Mouse (Mus musculus) C2C12 (cell line): ENCODE results near the gene Dnaaf3. TPM values are rescaled to one million over a fixed set of nuclear protein-coding genes. Genes with fewer than 3 reads are reported as not detected.

Source experiments
- H3K27me3 ChIP-seq: one replicate; pipeline ENCODE4 v1.6.1; 2011; ENCODE audit not compliant: control insufficient read depth, insufficient read depth, insufficient read length
- H3K36me3 ChIP-seq: one replicate; pipeline ENCODE4 v1.6.1; 2011; ENCODE audit not compliant: control insufficient read depth, insufficient read depth
- H3K4me3 ChIP-seq: one replicate; pipeline ENCODE4 v1.5.1; 2011; ENCODE audit warnings: mild to moderate bottlenecking, control low read depth; ENCODE audit not compliant: poor library complexity, insufficient read depth, severe bottlenecking
- H3K79me2 ChIP-seq: one replicate; pipeline ENCODE4 v1.6.1; 2011; ENCODE audit not compliant: control insufficient read depth, insufficient read depth
- H3K79me3 ChIP-seq: one replicate; pipeline ENCODE4 v1.6.1; 2011; ENCODE audit warnings: low read depth, control low read depth
- H3ac ChIP-seq: one replicate; pipeline ENCODE3; 2011; ENCODE audit warnings: low read depth; ENCODE audit not compliant: control insufficient read depth, insufficient read length
- CEBPB ChIP-seq: IDR thresholded peaks from one replicate; pipeline ENCODE4 v1.6.1; 2011; ENCODE audit warnings: low read depth, mild to moderate bottlenecking, control low read depth, moderate library complexity
- CTCF ChIP-seq: IDR thresholded peaks from one replicate; pipeline ENCODE4 v1.5.1; 2011; ENCODE audit not compliant: control insufficient read depth, insufficient read depth, insufficient read length
- FOSL1 ChIP-seq: IDR thresholded peaks from one replicate; pipeline ENCODE4 v1.8.0; 2011; ENCODE audit warnings: mild to moderate bottlenecking, low read length; ENCODE audit not compliant: poor library complexity, insufficient read depth, severe bottlenecking
- MAX ChIP-seq: IDR thresholded peaks from one replicate; pipeline ENCODE4 v1.6.1; 2011; ENCODE audit warnings: mild to moderate bottlenecking, control low read depth
- MYOD1 ChIP-seq: IDR thresholded peaks from one replicate; pipeline ENCODE4 v1.6.1; 2011; ENCODE audit warnings: low read depth; ENCODE audit not compliant: control insufficient read depth, insufficient read length
- MYOG ChIP-seq: IDR thresholded peaks from one replicate; pipeline ENCODE4 v1.6.1; 2011; ENCODE audit not compliant: control insufficient read depth, insufficient read length; ENCODE audit errors: extremely low read depth
- USF1 ChIP-seq: IDR thresholded peaks from one replicate; pipeline ENCODE4 v1.6.1; 2011; ENCODE audit warnings: low read depth, mild to moderate bottlenecking, control low read depth, moderate library complexity
- polyA plus RNA-seq: library from polyadenylated mRNA; unstranded; fragments of >200 nt; fragmentation: generic; extraction: Trizol; gene quantifications from one replicate; pipeline ENCODE4 v1.2.1, GENCODE M21; 2012; ENCODE audit warnings: missing spikeins

Gene Dnaaf3
- polyA plus RNA-seq, 1 experiment = 1.4 TPM

DNA sequence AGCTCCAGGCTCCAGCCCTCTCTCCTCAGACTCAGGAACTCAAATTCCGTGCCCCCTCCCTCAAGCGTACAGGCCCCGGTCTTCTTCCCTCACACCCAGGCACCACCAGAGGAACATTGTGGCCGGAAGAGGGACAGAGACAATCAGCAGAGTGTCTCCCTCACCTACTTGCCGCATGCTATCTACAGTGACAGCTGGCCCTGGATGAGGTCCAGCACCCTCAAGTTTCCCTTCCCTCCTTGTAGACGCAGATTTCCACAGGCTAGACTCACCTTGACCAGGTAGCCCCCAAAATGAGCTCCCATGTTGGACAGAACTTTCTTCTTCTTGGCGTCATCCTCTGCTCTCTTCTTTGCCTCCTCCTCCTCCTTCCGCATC, 23.5 kb downstream of the Dnaaf3 start:
- no peaks in the 10 kb centered on the region for H3K79me2 ChIP-seq
- H3K4me3 ChIP-seq = no peak overlapping the region
- no peak overlapping the region for H3ac ChIP-seq
- H3K36me3 ChIP-seq = no peaks in the 10 kb centered on the region
- H3K79me3 ChIP-seq = no peaks in the 10 kb centered on the region
- no peaks in the 10 kb centered on the region for H3K27me3 ChIP-seq
- TF ChIP-seq USF1 (no peak), FOSL1 (no peak), CTCF (no peak), MYOD1 (no peak), CEBPB (no peak), MYOG (no peak), MAX (no peak)

DNA sequence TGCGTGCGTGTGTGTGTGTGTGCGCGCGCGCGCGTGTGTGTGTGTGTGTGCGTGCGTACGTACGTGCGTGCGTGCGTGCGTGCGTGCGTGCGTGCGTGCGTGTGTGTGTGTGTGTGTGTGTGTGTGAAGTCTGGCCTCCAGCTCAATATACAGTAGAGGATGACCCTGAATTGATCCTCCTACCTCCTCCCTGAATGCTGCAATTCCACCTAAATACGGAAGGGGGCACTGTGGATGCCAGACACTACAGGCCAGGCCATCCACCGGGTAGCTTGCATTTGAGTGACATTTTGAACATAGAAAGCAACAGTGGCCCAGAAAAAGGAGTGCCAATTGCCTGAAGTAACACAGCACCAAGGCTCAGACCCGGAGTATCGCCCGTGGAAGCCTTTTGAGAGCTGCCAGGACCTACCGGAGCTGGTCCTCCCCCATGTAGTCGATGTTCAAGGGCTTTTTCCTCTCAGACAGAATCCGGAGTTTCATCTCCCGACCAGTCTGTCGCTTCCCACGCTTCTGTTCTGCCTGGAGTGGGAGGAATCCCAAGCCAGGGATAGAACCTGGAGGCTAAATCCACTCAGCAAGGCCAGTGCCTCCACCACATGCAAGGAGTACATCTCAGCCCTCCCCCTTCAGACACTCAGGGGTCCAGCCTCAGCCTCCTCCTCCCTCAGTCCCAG, 24.1 kb downstream of the Dnaaf3 start:
- H3K4me3 ChIP-seq = no peak overlapping the region
- H3ac ChIP-seq = no peak overlapping the region
- H3K27me3 ChIP-seq = no peaks in the 10 kb centered on the region
- no peaks in the 10 kb centered on the region for H3K79me3 ChIP-seq
- TF ChIP-seq USF1 (no peak), FOSL1 (no peak), CEBPB (no peak), CTCF (no peak)
- no peaks in the 10 kb centered on the region for H3K36me3 ChIP-seq
- H3K79me2 ChIP-seq = no peaks in the 10 kb centered on the region

DNA sequence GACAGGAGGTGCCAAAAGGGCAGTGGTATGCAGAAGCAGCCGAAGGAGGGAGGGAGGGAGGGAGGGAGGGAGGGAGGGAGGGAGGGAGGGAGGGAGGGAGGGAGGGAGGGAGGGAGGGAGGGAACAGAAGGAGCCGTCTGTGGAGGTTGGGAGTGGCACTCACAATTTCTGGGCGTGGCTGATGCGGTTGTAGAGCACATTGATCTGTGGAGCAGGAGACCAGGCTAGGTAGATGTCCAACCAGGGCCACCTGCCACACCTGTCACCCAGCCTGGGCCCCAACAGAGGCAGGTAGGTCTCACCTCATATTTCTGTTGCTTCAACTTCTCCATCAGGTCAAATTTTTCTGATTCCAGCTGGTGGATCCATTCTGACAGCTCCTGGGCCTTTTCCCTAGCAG, 25.0 kb downstream of the Dnaaf3 start:
- Histone ChIP-seq H3K36me3 (no peaks in the 10 kb centered on the region), H3K4me3 (no peak overlapping the region), H3K79me2 (no peaks in the 10 kb centered on the region), H3K79me3 (no peaks in the 10 kb centered on the region), H3K27me3 (no peaks in the 10 kb centered on the region), H3ac (no peak overlapping the region)
- TF ChIP-seq MYOG = no peak
- TF ChIP-seq MYOD1 = no peak
- no peak for TF ChIP-seq CEBPB

DNA sequence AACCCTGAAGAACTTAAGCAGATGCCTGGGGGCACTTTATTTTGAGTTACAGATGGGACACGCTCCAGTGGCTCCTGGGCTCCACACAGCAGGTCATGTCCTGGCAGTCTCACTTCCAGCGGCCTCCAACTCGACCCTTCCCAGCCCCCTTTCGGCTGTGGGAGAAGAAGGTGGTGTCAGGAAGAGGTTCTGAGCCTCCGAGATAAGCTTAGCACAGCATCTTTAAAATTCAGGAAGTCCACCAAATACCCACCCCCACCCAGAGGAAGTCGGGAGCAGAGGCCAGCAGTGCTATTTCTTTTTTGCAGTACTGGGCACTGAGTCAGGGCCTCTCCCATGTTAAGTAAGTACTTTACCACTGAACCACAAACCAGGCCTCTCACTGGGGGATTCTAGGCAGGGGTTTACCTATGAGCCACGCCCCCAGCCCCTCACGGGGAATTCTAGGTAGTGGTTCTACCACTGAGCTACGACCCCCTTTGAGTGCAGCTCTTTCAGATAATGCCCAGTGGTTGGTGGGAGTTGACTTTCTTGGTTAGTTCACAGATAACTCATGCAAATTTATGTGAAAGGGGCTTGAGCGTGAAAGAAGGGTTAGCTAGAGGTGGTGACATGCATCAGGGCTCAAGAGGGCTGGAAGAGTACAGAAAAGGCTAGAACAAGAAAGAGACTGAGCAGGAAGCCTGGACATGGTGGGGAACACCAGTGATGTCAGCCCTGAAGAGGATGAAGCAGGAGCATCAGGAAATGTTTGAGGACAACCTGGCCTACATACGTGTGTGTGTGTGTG, 27.4 kb downstream of the Dnaaf3 start:
- H3K79me3 ChIP-seq = peaks cover 12% of the 10 kb centered on the region
- no peak overlapping the region for H3ac ChIP-seq
- peaks cover 16% of the 10 kb centered on the region for H3K79me2 ChIP-seq
- H3K4me3 ChIP-seq = no peak overlapping the region
- TF ChIP-seq USF1 = no peak
- TF ChIP-seq FOSL1 = no peak
- no peak for TF ChIP-seq MAX
- no peak for TF ChIP-seq MYOD1
- TF ChIP-seq CTCF = no peak
- TF ChIP-seq MYOG = no peak
- TF ChIP-seq CEBPB = no peak
- no peaks in the 10 kb centered on the region for H3K36me3 ChIP-seq
- no peaks in the 10 kb centered on the region for H3K27me3 ChIP-seq

DNA sequence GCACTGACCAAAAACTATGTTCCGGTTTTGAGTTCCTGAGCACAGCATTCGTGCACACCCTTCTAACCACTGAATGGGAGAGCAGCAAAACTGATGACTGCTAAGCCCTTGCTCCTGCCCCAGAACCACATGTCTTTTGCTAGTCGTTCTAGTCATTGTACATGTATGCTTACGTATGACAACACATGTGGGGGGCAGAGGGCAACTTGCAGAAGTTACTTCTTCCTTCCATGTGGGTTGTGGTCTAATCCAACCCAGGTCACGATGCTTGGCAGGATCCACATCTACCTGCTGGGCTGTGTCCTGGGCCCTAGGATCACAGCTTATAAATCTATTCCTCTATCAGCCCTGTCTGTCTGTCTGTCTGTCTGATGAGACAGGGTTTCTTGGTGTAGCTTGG, 28.4 kb downstream of the Dnaaf3 start:
- peaks cover 26% of the 10 kb centered on the region for H3K79me2 ChIP-seq
- H3ac ChIP-seq = no peak overlapping the region
- H3K27me3 ChIP-seq = no peaks in the 10 kb centered on the region
- H3K36me3 ChIP-seq = no peaks in the 10 kb centered on the region
- H3K4me3 ChIP-seq = no peak overlapping the region
- H3K79me3 ChIP-seq = peaks cover 22% of the 10 kb centered on the region
- TF ChIP-seq FOSL1 = no peak
- TF ChIP-seq CTCF = no peak
- no peak for TF ChIP-seq USF1
- TF ChIP-seq MAX = no peak
- TF ChIP-seq CEBPB = no peak
- no peak for TF ChIP-seq MYOD1
- no peak for TF ChIP-seq MYOG
